Mouse (Mus musculus) kidney, postnatal 14 days (tissue): ENCODE results near the gene Thra.
A peak's percentile ranks its signal among the peaks of the same experiment; 100 is the strongest.

ENCODE experiments used
- DNase-seq: peaks from one replicate; pipeline ENCODE4 v3.0.0; 2022; ENCODE audit warnings: mixed read lengths

Gene Thra

DNA sequence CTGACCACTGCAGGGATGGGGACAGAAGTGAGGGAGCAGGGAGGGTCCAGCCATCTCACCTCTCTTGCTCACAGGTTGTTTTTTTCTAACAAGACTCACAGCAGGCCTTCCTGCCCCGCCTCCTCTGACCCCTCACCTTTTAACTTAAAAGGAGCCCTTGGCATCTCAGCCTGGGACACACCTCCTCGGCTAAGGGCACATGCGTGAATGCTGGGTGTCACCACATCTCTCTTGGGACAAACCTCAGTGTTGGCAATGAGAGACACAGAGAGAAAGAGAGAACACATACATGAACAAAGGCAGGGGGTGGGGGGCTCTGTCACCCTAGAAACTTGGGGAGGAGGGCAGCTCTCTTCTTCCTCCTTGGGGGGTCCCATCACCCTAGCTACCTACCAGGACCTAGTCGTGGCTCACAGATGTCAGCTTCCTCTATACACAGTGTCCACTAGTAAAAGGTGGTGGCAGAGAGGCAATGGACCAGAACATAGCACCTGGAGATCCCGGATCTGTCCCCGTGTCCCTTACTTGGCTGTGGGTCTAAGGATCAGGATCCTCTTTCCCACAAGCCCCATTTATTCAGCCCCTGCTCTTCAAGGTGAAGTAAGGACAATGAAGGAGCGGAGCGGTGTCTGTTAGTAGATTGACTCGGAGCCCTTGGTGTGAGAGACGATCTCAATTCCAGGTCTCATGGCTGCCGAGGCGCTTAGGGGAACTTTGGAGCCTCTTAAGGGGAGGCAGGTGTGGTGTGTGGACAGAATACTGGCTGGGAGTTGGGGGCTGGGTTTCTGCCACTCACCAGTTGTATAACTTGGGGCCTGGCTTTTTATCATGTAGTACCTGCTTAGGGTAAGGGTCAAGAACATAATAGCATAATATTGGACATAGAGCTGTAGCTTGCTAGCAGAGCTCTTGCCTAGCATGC, 5.8 kb downstream of the Thra start:
- no peak for DNase-seq

DNA sequence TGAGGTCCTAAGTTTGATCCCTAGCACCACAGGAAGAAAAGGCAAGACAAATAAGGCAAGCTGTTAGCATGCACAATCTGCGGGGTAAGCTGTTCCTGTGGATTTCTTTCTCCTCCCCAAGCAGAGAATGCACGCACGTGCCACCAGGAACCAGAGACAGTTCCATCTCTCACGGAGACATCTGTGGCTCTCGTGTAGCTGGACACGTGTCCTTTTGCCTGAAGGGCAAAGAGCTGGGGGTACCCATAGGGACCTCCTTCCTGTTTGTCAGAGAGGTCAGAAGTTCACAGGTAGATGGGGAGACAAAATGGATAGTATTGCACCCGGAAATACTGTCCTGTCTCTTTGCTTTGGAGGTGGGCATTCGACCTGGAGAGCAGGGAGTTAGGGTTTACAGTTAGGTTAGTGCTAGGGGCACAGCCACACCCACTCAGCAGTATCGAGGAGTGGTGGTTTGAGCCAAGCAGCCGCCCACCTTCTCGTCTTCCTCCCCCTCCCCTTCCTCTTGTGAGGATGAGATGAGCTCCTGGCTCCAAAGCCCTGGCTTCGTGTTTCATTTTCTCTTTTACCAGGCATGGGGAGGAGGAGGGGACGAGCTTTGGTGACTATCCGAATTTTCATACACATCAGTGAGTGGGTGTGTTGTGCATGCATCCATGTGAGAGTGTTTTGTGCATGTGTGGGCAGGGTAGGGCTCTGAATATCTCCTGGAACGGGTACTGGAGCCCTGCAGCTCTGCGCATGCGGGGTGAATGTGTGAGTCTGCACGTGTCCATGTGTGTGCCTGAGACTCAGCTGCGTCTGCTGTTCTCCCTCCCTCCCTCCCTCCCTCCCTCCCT, 6.6 kb downstream of the Thra start:
- DNase-seq, result peak; percentile 85

DNA sequence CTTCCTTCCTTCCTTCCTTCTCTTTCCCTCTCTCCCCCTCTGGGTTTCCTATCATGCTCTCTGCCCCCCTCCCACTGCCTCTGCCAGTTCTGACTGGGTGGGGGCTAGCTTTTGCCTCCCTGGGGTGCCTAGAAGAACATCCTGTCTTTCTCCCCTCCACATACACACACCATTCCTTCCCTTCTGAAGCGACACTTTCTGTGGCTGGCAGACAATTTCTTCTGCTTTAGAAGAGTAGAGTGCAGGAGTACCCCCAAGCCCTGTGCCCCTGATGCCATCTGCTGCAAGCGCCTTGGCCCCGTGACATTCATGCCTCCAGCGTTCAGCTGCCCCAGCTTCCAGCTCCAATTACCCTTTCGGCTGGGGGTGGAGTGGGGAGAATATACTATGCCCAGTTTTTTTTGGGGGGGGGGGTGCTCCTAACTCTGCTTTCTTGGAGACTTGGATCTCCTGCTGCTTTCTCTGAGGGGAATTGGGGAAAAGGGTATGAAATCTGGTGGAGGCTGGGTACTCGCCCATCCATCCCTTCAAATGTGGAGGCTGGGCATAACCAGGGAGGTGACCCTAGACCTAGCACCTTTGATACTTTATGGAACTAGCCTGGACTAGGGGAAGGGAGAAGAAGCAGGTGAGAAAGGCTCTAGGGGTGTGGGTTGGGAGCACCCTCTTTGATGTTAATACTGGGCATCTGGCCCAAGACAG, 7.5 kb downstream of the Thra start:
- no peak for DNase-seq

DNA sequence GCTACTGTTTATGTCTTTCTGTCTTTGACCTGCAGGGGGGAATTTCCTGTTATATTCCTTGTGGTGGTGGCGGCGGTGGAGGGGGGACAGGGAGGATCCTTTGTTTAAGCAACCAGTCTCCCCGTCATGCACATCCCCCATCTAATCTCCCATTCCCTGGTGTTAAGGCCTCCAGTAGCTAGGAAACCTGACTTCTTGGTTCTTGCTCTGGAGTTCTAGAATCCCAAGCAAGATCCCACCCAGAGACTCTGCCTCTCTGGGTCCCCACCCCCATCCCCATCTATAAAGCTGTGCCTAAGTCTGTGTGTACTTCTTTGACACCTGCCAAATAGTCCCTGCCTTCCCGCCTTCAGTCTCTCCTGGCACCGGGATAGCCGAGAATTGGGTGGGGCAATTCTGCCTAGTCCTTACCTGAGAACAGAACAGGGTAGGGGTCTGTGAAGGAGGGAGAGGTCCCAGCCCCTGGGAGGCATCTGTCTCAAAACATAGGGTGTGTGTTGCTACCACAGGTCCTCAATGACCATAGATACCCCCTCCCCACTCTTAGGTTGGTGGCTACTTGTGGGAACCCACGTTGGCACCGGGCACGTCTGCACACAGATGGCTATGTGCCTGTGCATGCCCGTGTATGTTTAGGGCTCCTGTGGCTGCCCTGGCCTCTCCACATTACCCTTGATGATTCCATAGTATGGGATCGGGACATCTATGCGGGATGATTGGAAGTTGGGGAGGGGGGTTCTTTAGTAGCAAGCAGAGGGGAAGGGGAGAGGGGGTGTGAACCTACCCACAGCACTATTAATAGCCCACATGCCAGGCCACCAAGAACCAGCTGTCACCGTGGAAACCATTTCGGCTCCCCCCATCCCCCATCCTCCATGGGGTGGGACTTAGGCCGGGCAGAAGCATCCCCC, 8.3 kb downstream of the Thra start:
- DNase-seq, result peak; percentile 61

DNA sequence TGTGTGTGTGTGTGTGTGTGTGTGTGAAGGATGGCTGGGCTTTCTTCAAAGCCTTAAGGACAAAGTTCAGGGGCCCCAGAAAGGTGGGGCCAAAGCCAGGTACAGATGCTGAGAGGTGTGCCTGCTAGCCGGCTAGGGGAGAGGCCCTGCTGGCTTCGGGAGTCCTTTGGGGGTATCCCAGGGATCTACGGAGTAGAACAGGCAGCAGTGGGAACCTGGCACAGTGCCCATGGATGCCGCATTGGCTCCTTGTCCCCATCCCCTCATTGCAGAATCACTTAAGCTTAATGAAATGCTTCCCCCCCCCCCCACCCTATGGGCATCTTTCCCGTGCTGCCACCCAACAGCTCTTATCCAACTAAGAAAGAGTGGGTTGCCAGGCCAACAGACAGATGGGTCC, 9.3 kb downstream of the Thra start:
- DNase-seq, result no peak

DNA sequence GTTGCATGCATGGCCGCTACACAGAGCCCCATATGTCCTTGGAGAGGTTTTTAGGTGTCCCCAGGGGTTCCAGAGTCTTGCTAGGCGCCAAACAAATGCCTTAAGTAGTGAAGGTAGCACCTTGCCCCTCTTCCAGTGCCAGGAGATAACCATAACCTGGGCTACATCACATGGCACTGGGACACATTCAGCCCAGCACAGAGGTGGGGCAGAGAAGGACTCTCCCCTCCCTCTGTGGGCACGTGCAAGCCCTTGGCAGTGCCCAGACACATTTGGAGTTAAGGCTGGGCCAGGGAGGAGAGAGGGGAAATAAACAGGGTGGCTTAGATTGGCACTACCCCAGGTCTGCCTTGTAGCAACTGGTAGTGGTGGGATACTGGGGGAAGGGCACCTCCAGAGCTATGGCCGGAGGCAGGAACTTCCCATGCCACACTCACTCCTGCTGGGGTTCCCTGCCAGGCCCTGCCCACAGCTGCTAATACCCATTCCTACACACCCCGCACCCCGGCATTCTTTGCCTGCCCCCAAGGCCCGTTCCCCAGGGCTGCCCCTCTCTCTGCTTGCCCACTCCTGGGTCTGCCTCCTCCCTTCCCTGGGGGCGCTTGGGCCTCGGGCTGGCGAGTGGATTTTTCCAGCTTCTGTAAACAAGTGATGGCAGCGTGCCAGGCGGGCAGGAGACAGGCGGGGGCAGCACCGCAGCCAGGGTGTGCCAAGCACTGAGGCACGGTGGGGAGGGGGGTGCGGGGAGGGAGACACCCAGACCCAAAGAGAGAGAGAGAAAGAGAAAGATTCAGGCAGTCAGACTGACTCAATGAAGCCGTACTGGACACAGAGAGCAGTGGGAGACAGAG, 10.1 kb downstream of the Thra start:
- DNase-seq, result peak; percentile 91

DNA sequence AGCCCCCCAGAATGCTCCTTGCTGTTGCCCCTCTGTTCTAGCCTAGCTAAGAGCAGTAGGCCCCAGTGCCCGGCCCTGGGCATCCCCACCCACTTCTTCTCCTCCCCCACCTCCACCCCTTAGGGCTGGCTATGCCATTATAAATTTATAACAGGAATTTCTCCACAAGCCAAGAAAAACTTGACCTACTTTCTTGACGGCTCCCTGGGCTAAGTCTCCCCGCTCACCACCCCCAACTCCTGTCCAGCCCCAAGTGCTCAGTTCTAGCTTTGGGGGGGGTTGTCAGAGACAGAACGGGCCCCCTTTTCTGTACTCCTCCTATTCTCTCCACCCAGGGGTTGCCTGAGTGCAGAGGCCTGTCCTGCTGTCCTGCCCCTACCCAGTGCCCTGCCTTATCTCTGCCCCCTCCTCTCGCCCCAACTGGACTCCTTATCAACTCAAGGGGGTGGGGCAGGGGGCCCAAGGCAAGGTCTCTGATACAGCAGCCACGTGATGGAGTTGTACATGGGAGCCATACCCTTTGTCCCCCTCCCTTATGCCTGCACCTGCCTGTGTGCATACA, 10.9 kb downstream of the Thra start:
- peak; percentile 81 for DNase-seq

DNA sequence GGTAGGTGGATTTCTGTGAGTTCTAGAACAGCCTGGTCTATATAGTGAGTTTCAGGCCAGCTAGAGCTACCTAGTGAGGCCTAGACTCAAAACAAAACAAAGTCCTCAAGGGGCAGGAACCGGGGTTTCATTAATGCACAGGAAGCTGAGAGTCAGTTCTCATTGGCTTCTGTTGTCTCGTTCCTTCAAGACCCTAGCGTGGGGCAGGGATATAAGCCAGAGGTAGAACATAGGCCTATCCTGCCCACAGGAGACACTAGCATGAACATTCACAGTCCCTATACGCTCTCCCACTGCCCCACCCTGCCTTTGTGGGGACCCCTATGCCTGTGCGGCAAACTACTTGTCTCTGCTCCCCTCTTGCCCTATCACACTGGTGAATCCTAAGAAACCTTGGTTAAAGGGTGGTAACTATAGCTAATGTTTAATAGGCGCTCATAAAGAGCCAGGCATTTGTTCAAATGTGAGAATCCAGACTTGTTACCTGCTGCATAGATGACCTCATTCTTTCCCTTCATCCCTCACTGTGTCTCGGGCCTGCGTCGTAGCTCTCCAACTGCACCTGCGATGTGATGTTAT, 12.2 kb downstream of the Thra start:
- no peak for DNase-seq

DNA sequence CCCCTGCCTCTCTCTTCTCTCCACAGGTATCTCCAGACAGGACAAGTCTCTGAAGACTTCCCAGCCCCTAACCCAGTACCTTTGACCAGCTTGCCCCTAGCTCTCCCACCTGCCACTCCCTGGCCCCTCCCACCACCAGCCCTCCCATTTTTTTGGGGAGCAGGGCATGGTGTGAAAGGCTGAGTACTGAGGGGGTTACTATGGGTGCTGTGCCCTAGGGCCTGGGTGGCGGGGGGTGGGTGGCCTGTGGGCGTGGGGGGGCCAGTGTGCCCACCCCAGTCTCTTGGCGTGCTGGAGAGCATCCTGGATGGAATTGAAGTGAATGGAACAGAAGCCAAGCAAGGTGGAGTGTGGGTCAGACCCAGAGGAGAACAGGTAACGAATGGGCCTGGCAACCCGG, 12.8 kb downstream of the Thra start:
- DNase-seq, result no peak

DNA sequence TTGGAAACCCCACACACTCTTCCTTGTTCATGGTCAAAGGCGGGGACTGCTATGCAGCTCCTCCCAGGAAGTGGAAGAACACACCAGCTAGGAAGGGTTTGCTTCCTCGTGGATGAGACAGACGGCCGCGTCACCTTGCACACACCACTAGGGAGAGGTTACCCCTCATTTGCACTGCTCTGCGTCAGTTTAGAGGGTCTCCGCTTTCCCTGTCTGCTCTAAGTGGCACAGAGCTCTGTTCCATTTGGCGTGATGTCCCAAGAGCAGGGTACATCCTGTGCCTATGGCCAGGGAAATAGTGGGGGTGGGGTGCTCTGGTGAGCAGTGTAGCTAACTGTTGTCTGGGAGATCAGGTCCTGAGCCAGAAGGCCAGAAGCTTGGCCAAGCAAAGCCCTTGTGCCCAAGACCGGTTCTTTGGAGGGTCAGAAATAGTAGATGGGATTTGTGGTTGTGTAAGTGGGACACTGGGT, 13.7 kb downstream of the Thra start:
- no peak for DNase-seq

DNA sequence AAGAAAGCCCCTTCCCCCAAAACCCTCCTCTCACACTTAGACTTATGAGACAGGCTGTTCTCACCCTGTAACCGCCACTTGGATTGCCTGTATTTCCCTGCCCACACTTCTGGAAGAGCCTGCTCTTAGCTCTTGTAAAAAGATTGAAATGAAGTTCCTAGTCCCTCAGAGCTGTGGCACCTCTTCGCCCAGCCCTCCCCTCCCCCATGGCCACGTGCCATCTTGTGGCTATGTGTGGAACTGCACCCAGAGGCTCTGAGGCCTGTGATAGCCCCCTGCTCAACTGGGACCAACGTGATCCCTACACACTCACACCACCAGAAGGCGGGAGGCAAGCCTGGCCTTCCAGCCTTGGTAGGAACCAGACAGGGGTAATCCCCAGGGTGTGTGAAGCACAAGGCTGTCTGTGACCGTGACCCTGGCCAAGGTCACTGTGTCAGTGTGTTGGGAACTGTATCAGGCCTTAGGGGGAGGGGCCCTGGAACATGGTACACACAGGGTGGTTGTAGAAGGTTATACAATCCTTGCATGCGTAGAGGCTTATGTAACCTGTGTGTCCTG, 14.3 kb downstream of the Thra start:
- DNase-seq, result peak; percentile 82

DNA sequence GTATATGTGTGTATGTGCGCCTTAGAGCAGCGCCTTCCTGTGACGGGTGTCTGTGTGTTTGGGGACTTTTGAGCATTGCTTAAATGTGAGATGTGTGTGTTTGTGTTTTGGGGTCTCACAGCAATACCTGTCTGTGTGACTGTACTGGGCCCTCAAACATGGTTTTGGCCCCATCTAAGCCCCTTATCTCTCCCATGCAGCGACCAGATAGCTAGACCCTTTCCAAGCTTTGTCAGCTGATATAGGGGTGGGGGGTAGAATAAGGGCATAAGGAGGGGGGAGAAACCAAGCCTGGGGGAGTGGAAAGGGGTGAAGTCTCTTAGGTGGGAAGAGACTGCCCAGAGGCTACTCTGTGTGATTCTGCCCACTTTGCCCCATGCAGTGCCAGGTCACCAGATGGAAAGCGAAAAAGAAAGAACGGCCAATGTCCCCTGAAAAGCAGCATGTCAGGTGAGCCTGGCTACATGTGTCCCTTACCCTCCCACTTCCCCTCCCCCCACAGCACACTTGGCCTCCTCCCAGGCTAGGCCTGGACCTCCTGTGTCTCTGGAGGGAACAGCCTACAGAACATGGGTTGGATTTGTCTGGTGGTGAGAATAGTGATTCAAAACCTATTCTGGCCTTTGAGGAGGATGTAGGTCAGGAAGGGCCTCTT, 15.4 kb downstream of the Thra start:
- DNase-seq, result no peak

DNA sequence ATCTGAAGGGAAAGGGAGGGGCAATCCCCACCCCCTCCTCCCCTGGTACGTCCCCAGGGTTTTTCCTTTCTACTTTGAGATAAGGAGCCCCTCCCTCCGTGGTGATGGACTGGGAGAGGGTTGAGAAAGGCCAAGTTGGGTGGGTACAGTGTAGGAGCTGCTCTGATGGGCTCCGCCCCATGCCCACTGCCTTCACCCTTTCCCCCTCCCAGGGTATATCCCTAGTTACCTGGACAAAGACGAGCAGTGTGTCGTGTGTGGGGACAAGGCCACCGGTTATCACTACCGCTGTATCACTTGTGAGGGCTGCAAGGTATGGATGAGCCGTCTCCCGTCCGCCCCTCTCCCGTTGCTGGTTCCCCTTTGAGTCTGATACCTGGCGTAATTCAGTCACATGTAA, 16.3 kb downstream of the Thra start:
- DNase-seq, result no peak

DNA sequence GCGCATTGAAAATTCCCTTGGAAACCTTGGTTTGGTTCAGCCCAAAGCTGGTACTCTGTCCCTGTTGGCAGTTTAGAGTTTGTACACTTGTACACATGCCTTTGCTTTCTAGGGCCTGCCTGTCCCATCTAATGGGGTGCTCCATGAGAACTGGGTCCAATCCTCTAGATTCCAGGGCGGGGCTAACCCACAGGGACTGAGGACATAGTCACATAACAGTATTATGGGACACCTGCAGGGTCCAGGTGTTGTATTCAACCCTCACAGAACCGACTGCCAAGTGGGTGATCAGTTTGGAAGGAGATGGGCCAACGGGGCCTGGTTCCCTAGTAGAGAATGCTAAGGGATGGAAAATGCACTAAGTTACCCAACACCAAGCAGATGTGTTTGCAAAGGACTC, 21.5 kb downstream of the Thra start:
- DNase-seq, result no peak

DNA sequence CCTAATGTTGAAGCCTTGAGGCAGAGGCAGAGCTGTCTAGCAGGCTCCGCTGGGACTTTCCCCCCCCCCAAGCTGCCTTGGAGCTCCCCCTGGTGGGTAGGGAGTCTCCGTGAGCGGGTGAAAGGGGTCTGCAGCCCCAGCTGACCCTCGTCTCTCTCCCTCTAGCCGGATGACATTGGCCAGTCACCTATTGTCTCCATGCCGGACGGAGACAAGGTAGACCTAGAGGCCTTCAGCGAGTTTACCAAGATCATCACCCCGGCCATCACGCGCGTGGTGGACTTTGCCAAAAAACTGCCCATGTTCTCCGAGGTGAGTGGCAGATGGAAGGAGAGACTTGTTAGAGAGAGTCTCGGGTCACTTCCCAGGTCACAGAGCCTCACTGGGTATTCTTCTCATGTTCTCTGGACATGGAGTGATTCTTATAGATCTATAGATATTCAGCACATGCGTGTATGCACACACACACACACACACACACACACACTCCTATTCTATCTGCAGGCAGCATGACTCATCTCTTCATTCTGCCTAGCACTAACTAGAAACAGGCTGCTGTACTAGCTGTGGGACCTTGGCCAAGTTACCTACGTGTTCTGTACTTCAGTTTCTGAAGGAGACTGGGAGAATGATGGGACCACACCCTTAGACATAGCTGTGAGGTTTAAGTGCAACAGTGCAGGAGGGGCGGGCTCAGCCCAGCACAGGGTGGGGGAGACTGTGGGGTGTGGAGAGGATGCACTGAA, 22.5 kb downstream of the Thra start:
- no peak for DNase-seq

DNA sequence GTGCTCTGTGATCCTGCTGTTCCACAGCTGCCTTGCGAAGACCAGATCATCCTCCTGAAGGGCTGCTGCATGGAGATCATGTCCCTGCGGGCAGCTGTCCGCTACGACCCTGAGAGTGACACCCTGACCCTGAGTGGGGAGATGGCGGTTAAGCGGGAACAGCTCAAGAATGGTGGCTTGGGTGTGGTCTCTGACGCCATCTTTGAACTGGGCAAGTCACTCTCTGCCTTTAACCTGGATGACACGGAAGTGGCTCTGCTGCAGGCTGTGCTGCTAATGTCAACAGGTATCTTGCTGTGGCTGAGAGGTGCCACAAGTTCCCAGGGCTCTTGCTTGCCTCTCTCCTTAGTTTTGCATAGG, 23.0 kb downstream of the Thra start:
- DNase-seq, result no peak

DNA sequence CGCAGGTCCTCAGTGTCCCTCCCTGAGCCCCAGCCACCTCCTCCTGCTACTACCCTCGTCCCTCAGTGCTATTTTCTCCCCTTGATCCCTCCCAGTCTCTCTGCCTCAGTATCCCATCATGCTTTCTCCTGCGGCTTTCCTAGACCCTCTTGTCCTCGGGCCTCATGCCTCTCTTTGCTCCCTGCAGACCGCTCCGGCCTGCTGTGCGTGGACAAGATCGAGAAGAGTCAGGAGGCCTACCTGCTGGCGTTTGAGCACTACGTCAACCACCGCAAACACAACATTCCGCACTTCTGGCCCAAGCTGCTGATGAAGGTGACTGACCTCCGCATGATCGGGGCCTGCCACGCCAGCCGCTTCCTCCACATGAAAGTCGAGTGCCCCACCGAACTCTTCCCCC, 23.7 kb downstream of the Thra start:
- no peak for DNase-seq

DNA sequence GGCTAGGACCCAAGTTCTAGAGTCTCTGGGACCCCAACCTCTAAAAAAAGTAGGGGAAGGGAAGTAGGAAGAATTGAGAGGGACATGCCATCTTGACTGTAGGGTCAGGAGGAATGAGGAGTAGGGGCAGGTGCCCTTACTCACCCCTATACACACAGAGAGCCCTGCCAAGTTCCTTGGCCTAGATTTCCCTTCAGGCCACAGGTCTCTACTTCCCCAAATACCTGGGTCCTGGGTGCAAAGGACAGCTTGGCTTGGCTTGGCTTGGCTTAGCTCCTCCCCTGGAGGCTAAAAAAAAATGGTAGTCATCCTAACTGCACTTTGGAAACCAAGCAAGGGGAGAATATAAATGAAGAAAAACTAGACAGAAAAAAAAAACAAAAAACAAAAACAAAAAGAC, 24.3 kb downstream of the Thra start:
- no peak for DNase-seq
